Mouse (Mus musculus) midbrain, embryonic 10.5 days (tissue): ENCODE data around the gene Lgr4. TPM values are rescaled to one million over a fixed set of nuclear protein-coding genes. Genes with fewer than 3 reads are reported as not detected.
A peak's percentile ranks its signal among the peaks of the same experiment; 100 is the strongest.

Experiments used
- DNase-seq: peaks from one replicate; pipeline ENCODE4 v3.0.0-alpha.2; 2017; ENCODE audit warnings: low spot score
- H3K27ac ChIP-seq: fragments of 300-500 bp; sonication (generic); replicated peaks from 2 replicates; pipeline ENCODE4 v1.5.1; 2016; ENCODE audit warnings: mild to moderate bottlenecking
- H3K27me3 ChIP-seq: fragments of 300-500 bp; sonication (generic); 2 replicates; pipeline ENCODE4 v1.6.1; 2016; ENCODE audit warnings: low read depth, mild to moderate bottlenecking; ENCODE audit not compliant: poor library complexity, severe bottlenecking
- H3K36me3 ChIP-seq: fragments of 300-500 bp; sonication (generic); 2 replicates; pipeline ENCODE4 v1.6.1; 2016; ENCODE audit warnings: mild to moderate bottlenecking, moderate library complexity
- H3K4me1 ChIP-seq: fragments of 300-500 bp; sonication (generic); 2 replicates; pipeline ENCODE4 v1.6.1; 2016
- H3K4me3 ChIP-seq: fragments of 300-500 bp; sonication (generic); 2 replicates; pipeline ENCODE4 v1.5.1; 2016; ENCODE audit warnings: mild to moderate bottlenecking, moderate library complexity
- H3K9me3 ChIP-seq: fragments of 300-500 bp; sonication (generic); replicated peaks from 2 replicates; pipeline ENCODE4 v1.6.1; 2016; ENCODE audit warnings: mild to moderate bottlenecking
- WGBS: fragments of 180-500 bp; shearing (Covaris S2); methylation state at CpG from one replicate; pipeline ENCODE4 v1.1.7; 2016; 5-methylcytosine and 5-hydroxymethylcytosine counted together
- polyA plus RNA-seq: library from polyadenylated mRNA; unstranded; fragments of >200 nt; fragmentation: Nextera tagmentation; extraction: Ambion mirVana; gene quantifications from 2 replicates; pipeline ENCODE4 v1.2.1, GENCODE M21; 2016

Lgr4 gene
- polyA plus RNA-seq, 1 experiment from 2014 or later, result 12.7 TPM

- no peak for DNase-seq
- Histone ChIP-seq H3K4me3 (no peak overlapping the region), H3K27ac (no peak overlapping the region; the same call in 1 of the 2 replicates), H3K9me3 (no peaks in the 10 kb centered on the region), H3K4me1 (peaks cover 63% of the 10 kb centered on the region), H3K36me3 (no peaks in the 10 kb centered on the region), H3K27me3 (0 out of 2 replicates have a peak, but pooled peaks cover 5% of the 10 kb centered on the region)
- 91% methylated on average over 4 of the region's 4 CpGs for WGBS
Observed at GRCm38 (mm10) chr2:109958692-109959406, 41.4 kb downstream of the Lgr4 start.

- Histone ChIP-seq H3K4me3 (no peak overlapping the region), H3K27ac (no peak overlapping the region; the same call in 1 of the 2 replicates), H3K27me3 (no peaks in the 10 kb centered on the region), H3K4me1 (peaks cover 56% of the 10 kb centered on the region), H3K9me3 (no peaks in the 10 kb centered on the region), H3K36me3 (no peaks in the 10 kb centered on the region)
- DNase-seq, result peak; percentile 50
- WGBS, result 40% methylated on average over 11 of the region's 11 CpGs
Observed at GRCm38 (mm10) chr2:109959407-109960075, 42.1 kb downstream of the Lgr4 start.

DNA sequence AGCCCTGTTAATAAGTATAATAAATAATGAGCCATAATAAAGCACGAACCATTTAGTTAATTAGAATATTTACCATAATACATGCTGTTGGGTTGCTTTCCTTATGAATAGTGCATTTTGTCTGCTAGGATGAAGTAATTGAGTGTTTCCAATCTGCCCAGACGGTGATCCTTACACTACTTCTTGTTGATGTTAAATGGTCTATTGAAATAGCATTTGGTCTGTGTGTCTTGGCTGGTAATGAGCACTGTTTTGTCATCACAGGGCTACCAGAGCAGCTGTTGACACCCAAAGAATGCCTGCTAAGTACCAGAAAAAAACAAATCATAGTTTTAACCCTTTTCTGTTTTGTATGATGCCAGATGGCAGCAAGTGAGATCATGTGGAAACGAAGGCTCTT, 42.8 kb downstream of the Lgr4 start:
- DNase-seq, result no peak
- H3K36me3 ChIP-seq, result no peaks in the 10 kb centered on the region
- peaks cover 49% of the 10 kb centered on the region for H3K4me1 ChIP-seq
- H3K27me3 ChIP-seq, result no peaks in the 10 kb centered on the region
- H3K4me3 ChIP-seq, result no peak overlapping the region
- no peaks in the 10 kb centered on the region for H3K9me3 ChIP-seq
- H3K27ac ChIP-seq, result no peak overlapping the region
- WGBS, result 63% methylated on average over 3 of the region's 3 CpGs

- H3K27ac ChIP-seq, result no peak overlapping the region; the same call in 1 of the 2 replicates
- H3K4me1 ChIP-seq, result peaks cover 39% of the 10 kb centered on the region
- no peak overlapping the region for H3K4me3 ChIP-seq
- no peak for DNase-seq
- H3K27me3 ChIP-seq, result no peaks in the 10 kb centered on the region
- no peaks in the 10 kb centered on the region for H3K36me3 ChIP-seq
- H3K9me3 ChIP-seq, result no peaks in the 10 kb centered on the region
- WGBS, result 81% methylated on average over 4 of the region's 4 CpGs
Observed at GRCm38 (mm10) chr2:109961174-109961573, 43.7 kb downstream of the Lgr4 start.

DNA sequence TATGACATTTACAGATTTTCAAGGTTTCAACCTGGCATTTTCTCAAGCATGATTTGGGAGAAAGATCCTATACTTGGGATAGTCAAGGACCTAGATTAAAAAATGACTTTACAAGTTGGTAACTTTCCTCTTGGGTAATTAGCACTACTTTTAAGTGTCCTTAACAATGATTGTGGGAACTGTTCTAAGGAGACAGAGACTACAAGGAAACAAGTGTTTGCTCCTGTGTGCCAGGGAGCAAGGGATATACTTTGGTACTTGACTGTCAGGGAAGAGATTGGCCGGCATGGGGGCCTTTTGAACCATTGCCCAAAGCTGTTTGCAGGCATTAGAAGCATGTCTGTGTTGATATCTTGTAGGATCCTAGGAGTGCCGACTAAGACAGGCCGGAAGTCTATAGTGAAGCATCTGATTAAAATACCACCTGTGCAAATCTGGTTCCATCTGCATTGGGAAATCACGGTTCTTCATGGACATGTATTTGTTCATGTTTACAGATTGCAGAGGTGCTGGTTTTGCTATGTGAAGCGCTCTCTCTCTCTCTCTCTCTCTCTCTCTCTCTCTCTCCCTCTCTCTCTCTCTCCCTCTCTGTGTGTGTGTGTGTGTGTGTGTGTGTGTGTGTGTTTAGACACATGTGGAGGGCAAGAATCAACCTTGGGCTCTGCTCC, 46.3 kb downstream of the Lgr4 start:
- H3K27me3 ChIP-seq, result no peaks in the 10 kb centered on the region

GRCm38 (mm10) chr2:109965753-109966420, 48.4 kb downstream of the Lgr4 start:
- Histone ChIP-seq H3K4me3 (no peak overlapping the region), H3K4me1 (peaks cover 14% of the 10 kb centered on the region), H3K36me3 (no peaks in the 10 kb centered on the region), H3K9me3 (no peaks in the 10 kb centered on the region), H3K27me3 (no peaks in the 10 kb centered on the region), H3K27ac (no peak overlapping the region)
- no peak for DNase-seq
- WGBS, result 92% methylated on average over 9 of the region's 9 CpGs

More for the DNA sequence above, 46.3 kb downstream of the Lgr4 start:
- Histone ChIP-seq H3K9me3 (no peaks in the 10 kb centered on the region), H3K27ac (no peak overlapping the region), H3K4me3 (no peak overlapping the region), H3K36me3 (no peaks in the 10 kb centered on the region), H3K4me1 (peaks cover 27% of the 10 kb centered on the region)
- 90% methylated on average over 5 of the region's 5 CpGs for WGBS
- no peak for DNase-seq

DNA sequence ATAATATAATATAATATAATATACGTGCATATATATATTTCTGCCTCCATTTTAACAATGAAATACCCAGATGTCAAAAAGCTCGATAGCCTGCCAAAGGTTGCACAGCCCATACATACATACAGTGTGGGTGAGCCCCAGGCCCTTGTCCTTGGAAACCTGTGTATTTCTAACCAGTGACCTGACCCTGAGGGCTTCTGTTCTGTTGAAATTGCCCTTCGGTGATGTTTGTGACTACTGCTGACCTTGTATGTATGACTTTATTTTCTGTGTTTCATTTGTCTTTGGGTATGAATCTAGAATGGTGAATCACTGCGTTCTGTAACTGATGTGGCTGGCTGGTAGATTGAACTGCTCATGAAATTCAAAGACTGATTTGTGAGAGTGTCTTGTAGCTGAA, 49.4 kb downstream of the Lgr4 start:
- no peak overlapping the region for H3K27ac ChIP-seq
- H3K4me3 ChIP-seq, result no peak overlapping the region
- H3K27me3 ChIP-seq, result no peaks in the 10 kb centered on the region
- 93% methylated on average over 4 of the region's 4 CpGs for WGBS
- no peak for DNase-seq
- H3K4me1 ChIP-seq, result peaks cover 12% of the 10 kb centered on the region; the same call in 1 of the 2 replicates
- H3K36me3 ChIP-seq, result no peaks in the 10 kb centered on the region
- no peaks in the 10 kb centered on the region for H3K9me3 ChIP-seq

- no peak for DNase-seq
- Histone ChIP-seq H3K9me3 (no peaks in the 10 kb centered on the region), H3K27ac (no peak overlapping the region), H3K4me3 (no peak overlapping the region), H3K4me1 (peaks cover 12% of the 10 kb centered on the region; the same call in 1 of the 2 replicates), H3K36me3 (no peaks in the 10 kb centered on the region), H3K27me3 (no peaks in the 10 kb centered on the region)
- 88% methylated on average over 3 of the region's 3 CpGs for WGBS
Observed at GRCm38 (mm10) chr2:109969381-109969780, 51.9 kb downstream of the Lgr4 start.

- H3K27me3 ChIP-seq, result no peaks in the 10 kb centered on the region
- DNase-seq, result no peak
- peaks cover 12% of the 10 kb centered on the region; the same call in 1 of the 2 replicates for H3K4me1 ChIP-seq
- H3K9me3 ChIP-seq, result no peaks in the 10 kb centered on the region
- H3K36me3 ChIP-seq, result no peaks in the 10 kb centered on the region; the same call in 1 of the 2 replicates
- no peak overlapping the region for H3K27ac ChIP-seq
- H3K4me3 ChIP-seq, result no peak overlapping the region
- 80% methylated on average over 10 of the region's 10 CpGs for WGBS
Observed at GRCm38 (mm10) chr2:109969926-109970532, 52.6 kb downstream of the Lgr4 start.

GRCm38 (mm10) chr2:109970744-109971410, 53.4 kb downstream of the Lgr4 start:
- no peak for DNase-seq
- Histone ChIP-seq H3K4me1 (peaks cover 12% of the 10 kb centered on the region; the same call in 1 of the 2 replicates), H3K9me3 (no peaks in the 10 kb centered on the region), H3K4me3 (no peak overlapping the region), H3K36me3 (peaks cover 8% of the 10 kb centered on the region), H3K27ac (no peak overlapping the region), H3K27me3 (no peaks in the 10 kb centered on the region)
- WGBS, result 80% methylated on average over 8 of the region's 8 CpGs

DNA sequence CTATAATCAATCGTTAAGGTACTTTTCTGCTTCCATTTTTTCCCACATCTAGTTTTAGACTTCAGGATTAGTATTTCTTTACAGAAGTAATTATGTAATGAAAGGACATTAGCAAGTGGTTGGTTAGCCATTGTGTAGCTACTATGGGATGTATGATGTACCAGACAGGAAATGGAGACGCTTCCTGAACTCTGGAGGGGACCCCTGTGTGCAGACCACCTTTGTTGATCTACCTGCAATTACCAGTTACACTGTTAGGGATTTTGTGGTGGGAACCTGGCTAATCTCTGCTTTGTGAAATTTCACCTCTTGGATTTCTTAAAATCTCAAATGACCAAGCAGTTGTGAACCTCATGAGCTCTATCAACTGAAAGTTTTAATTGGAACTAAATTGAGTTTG, 54.9 kb downstream of the Lgr4 start:
- no peaks in the 10 kb centered on the region for H3K9me3 ChIP-seq
- DNase-seq, result no peak
- peaks cover 12% of the 10 kb centered on the region; the same call in 1 of the 2 replicates for H3K4me1 ChIP-seq
- no peak overlapping the region for H3K4me3 ChIP-seq
- peaks cover 14% of the 10 kb centered on the region for H3K36me3 ChIP-seq
- 89% methylated on average over 2 of the region's 2 CpGs for WGBS
- H3K27me3 ChIP-seq, result no peaks in the 10 kb centered on the region
- H3K27ac ChIP-seq, result no peak overlapping the region

DNA sequence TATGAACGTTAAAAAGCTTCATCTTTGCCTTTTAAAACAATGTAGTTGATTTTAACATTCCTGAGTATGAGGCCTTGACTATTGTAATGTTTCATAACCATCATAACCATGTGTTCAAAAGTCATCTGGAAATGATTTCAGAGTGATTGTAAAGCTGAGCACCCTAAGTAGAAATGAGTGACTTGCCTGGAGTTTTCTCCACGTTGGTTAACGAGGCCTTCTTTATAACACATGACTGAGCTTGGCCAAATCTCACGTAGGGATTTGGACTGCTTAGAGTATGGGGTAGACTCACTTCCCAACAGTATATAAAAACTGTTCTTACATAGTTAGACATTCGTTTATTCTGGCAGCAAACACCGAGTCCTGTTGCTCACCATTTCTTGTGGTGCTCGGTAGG, 55.5 kb downstream of the Lgr4 start:
- WGBS, result 84% methylated on average over 7 of the region's 7 CpGs
- no peaks in the 10 kb centered on the region for H3K27me3 ChIP-seq
- no peak for DNase-seq
- H3K27ac ChIP-seq, result no peak overlapping the region
- no peaks in the 10 kb centered on the region for H3K9me3 ChIP-seq
- peaks cover 14% of the 10 kb centered on the region for H3K36me3 ChIP-seq
- H3K4me3 ChIP-seq, result no peak overlapping the region
- peaks cover 12% of the 10 kb centered on the region; the same call in 1 of the 2 replicates for H3K4me1 ChIP-seq
